Mouse (Mus musculus): ENCODE measurements around the gene Hnrnpf. TPM values are rescaled to one million over a fixed set of nuclear protein-coding genes. Genes with fewer than 3 reads are reported as not detected.

Hnrnpf gene
- total RNA-seq, 4 experiments from 2014 or later, result 85.6 to 104 (median 94.2) TPM

Small RNA genes lying within 50 kb of the gene (microRNA-seq; reads per million reads assigned to microRNA genes)
- gene Gm25535, result not detected

Other genes starting within 250 kb of the Hnrnpf start
- gene Zfp637, start 59.1 kb upstream of the Hnrnpf start, total RNA-seq (2022), result 10 to 100 TPM; 42.8 to 52.2 (median 43.6) TPM
- 1 to 10 TPM; 1.1 to 2.7 (median 1.9) TPM for gene Zfp239, start 38.2 kb upstream of the Hnrnpf start, total RNA-seq (2022)
- not detected for gene Fxyd4, start 37.4 kb downstream of the Hnrnpf start, total RNA-seq (2022)
- gene Rasgef1a, start 111.1 kb downstream of the Hnrnpf start, total RNA-seq (2022), result under 1 TPM; 0.11 to 0.38 (median 0.17) TPM
- gene Csgalnact2, start 238.8 kb downstream of the Hnrnpf start, total RNA-seq (2022), result 10 to 100 TPM; 30.8 to 40.8 (median 32.4) TPM

Data from gastrocnemius, adult 8-10 months (tissue).